Mouse (Mus musculus) hindbrain, embryonic 13.5 days (tissue): Measurements from ENCODE around the gene Gm13420. TPM values are rescaled to one million over a fixed set of nuclear protein-coding genes. Genes with fewer than 3 reads are reported as not detected.

Source experiments
- polyA plus RNA-seq: library from polyadenylated mRNA; unstranded; fragments of >200 nt; fragmentation: Nextera tagmentation; extraction: Ambion mirVana; gene quantifications from 2 replicates; pipeline ENCODE4 v1.2.1, GENCODE M21; 2015

Gm13420 gene
- polyA plus RNA-seq, 1 experiment from 2014 or later, result not detected

Other genes starting within 250 kb of the Gm13420 start
- gene Rapgef1, start 132.0 kb downstream of the Gm13420 start, polyA plus RNA-seq, result 14.3 and 16.1 TPM in 2 replicates
- not detected in 2 replicates for gene Gm13547, start 7.6 kb upstream of the Gm13420 start, polyA plus RNA-seq
- gene Coq4, start 35.8 kb upstream of the Gm13420 start, polyA plus RNA-seq, result 33.4 and 34.5 TPM in 2 replicates
- 40.0 and 43.0 TPM in 2 replicates for gene Trub2, start 36.8 kb upstream of the Gm13420 start, polyA plus RNA-seq
- 32.6 and 33.4 TPM in 2 replicates for gene Slc27a4, start 50.9 kb upstream of the Gm13420 start, polyA plus RNA-seq
- gene Urm1, start 68.4 kb upstream of the Gm13420 start, polyA plus RNA-seq, result 23.5 and 26.8 TPM in 2 replicates
- gene Cercam, start 117.5 kb upstream of the Gm13420 start, polyA plus RNA-seq, result 23.8 and 24.9 TPM in 2 replicates
- gene Odf2, start 137.5 kb upstream of the Gm13420 start, polyA plus RNA-seq, result 70.3 and 78.3 TPM in 2 replicates
- gene Gle1, start 183.7 kb upstream of the Gm13420 start, polyA plus RNA-seq, result 75.2 and 82.1 TPM in 2 replicates
- gene Sptan1, start 213.9 kb upstream of the Gm13420 start, polyA plus RNA-seq, result 192 and 203 TPM in 2 replicates